Mouse (Mus musculus): ENCODE data around the gene Sox1.

Gene Sox1

DNA sequence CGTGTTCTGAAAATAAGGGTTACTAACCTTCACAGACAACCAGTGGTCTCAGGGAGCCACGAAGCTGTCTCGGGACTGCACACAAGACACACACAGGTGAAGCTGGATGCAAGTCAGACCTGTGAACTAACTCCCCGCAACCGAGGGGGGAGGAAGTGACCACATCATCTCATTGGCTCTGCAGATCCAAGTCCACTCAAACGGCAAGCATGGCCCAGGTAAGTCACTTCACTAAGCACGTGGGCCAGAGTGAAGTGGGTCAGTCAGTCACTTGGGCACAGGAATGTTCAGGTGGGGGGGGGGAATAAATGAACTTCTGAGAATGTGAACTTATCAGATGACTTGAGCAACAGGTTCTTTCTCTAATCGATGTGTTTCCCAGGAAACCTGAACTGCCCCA is 30.8 kb downstream of the Sox1 start:
- DNase-seq (ENCODE audit: low spot score) = no peak

- no peak for DNase-seq (ENCODE audit: low spot score)
Observed at GRCm38 (mm10) chr8:12427346-12427745, 32.3 kb downstream of the Sox1 start.

GRCm38 (mm10) chr8:12427886-12428799 is 33.0 kb downstream of the Sox1 start:
- DNase-seq (ENCODE audit: low spot score) = no peak

- DNase-seq (ENCODE audit: low spot score) = no peak
Observed at GRCm38 (mm10) chr8:12428931-12429330, 33.8 kb downstream of the Sox1 start.

- DNase-seq (ENCODE audit: low spot score) = no peak
Observed at GRCm38 (mm10) chr8:12429601-12430172, 34.6 kb downstream of the Sox1 start.

DNA sequence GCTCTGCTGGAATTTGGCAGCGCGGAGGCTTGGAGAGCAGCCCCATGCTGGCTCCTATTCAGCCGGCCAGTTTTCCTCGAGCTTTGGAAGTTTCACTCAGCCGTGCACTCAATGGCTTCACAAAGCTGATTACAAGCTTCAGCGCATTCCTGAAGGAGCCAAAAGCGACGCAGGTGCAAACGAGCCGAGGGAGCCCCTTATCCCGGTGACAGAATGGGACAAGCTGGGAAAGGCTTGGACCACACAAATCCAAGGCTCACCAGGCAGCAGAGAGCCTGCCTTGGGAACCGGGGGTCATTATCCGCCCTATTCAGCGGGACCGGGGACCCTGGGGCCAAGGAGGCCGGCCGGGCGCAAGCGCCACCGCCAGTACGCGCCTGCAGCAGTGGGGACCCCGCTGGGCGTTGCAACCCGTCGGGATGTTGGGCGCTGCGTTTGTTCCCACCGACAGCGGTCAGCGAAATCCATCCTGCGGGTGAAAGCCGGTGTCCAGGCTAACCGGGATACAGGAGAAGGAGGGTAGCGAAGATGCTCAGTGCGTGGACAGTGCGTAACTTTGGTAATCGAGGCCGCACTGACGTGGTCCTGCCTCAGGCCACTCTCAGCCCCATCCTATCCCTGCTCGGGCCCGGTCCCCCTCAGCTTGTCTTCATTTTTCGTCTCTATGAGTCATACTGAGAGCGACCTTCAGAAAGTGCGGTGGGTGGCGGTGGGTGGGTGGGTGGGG is 35.2 kb downstream of the Sox1 start:
- no peak for DNase-seq (ENCODE audit: low spot score)

- DNase-seq (ENCODE audit: low spot score) = no peak
Observed at GRCm38 (mm10) chr8:12430900-12431737, 36.0 kb downstream of the Sox1 start.

DNA sequence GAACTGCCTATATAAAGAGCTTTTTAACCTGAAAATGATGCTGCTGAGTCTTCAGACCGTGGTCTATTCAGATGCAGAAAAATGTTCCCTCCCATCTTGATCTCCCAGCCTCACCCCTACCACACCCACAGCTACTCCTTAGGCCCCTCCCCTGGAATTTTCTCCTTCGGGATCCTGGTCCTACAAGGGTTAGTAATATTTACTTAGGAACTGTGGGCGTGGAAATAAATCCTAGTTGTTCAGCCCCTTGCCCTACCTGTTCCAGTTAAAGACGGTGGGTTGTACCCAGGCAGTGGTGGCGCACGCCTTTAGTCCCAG is 36.6 kb downstream of the Sox1 start:
- DNase-seq (ENCODE audit: low spot score) = no peak

DNA sequence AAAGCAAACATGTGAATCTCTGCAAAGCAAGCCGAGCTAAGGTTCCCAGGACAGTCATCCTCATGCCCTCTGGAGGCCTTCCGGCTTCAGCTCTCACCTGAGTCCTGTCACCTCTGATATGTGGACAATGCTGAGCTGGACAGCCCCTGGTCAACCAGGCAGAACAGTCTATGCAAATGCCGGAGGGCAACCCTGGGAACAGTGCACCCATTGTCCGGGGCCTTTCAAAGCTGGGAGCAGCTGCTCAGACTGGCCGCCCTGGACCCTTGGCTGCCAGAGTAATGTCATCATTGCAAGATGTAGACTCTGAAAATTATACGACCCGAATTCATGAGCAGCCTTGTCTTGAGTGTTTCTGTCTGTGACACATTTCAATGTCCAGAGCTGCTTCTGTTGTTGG is 37.5 kb downstream of the Sox1 start:
- no peak for DNase-seq (ENCODE audit: low spot score)

DNA sequence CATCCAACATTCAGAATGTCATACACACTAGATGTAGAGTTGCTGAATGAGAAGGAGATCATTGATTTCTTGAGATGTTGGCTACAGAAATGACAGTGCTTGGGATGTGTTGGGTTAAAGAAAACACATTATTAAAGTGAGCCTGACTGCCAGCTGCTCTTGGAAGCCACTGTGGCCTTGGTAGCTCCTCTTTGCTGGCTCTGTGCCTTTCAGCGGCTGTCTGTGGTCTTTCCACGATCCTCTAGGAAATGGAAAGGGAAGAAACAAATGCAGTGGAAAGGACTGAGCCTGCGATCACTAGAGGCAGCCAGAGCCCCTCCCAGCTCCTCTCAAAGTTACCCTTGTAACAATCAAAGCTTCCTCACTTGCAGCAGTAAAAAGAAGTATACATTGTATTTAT is 39.7 kb downstream of the Sox1 start:
- DNase-seq (ENCODE audit: low spot score) = no peak

DNA sequence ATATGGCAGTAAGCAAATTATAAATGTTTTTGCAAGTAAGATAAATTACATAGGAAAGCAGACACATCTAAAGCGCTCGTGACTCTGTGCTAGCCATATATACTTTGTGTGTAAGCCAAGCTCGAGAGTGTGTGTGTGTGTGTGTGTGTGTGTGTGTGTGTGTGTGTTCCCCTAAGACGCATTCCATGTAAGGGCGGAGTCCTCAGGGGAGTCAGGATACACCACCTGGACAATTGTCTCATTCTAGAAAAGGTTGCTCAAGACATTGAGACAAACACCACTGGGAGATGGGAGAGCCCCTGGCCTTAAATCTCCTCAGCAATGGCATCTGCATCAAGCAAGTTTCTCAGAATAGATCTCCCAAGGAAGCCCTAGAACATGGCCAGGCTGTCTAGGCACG is 42.9 kb downstream of the Sox1 start:
- no peak for DNase-seq (ENCODE audit: low spot score)

DNA sequence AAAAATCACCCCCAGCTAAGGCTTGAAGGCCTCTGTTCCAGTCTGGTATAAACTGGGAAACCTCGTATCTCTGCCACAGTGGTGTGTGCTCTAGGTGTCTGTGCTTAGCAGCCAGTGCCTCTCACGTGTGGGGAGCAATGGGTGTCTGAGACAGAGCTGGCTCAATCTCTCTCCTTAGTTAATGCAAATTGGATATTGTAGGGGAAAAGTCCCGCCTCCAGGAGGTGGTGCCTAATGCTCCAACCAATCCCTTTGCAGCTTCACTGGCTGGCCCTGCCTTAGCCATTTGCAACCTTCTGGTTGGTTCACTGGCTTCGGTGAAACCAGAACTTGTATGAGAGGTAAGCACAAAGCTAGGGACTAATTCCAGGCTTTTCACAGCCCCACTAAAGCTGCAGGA is 43.9 kb downstream of the Sox1 start:
- DNase-seq (ENCODE audit: low spot score) = no peak

GRCm38 (mm10) chr8:12439846-12440245 is 44.8 kb downstream of the Sox1 start:
- DNase-seq (ENCODE audit: low spot score) = no peak

GRCm38 (mm10) chr8:12440997-12441396 is 45.9 kb downstream of the Sox1 start:
- no peak for DNase-seq (ENCODE audit: low spot score)

DNA sequence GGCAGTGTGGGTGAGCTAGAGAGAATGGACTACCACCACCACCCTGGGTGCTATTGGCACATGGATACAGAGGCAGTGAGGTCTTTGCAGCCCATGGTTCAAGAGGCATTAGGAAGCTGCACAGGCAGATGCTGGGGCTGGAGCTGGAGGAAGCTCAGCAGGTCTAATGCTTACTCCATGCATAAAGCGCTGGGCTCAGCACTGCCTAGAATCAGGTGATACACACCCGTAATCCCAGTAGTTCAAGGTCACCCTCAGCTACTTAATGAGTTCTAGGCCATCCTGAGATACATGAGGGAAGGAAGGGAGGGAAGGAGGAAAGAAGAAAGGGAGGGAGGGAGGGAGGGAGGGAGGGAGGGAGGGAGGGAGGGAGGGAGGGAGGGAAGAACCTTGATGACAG is 50.2 kb downstream of the Sox1 start:
- no peak for DNase-seq (ENCODE audit: low spot score)

DNA sequence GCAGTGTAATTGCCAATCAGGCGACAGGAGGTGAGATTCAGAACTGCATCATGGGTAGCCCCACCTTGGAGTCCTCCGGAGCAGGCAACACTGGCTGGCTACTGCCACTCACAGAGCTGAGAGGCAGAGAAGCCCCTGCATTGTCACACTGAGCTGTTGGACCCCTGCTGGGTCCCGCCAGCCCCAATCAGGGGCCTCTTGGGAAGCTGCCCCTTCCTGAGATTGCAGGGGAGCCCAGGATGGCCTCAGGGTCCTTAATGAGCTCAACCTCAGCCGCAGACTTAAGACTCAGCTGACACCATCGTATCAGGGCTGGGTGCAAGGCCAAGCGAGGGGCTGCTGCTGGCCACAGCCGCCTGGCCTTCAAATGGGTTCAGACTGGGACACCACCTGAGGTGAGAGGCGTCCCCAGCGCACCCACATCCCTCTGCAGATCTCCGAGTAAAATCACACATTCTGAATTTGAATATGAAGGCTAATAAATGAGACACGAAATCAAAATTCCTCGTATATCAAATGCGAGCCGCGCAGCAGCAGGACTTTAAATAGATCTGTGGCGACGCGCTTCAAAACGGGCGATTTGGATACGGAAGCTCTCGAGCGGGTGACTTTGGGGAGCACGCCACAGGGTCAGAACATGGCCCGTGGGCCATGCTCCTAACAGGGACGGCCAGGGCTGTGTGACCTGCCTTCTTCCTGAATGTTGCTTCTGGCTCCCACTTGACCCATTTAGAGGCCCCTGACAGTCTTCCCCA is 51.0 kb downstream of the Sox1 start:
- DNase-seq (ENCODE audit: low spot score) = no peak

All from spleen, adult 12 weeks (tissue).